Mouse (Mus musculus): ENCODE measurements around the gene Hsd11b1. TPM values are rescaled to one million over a fixed set of nuclear protein-coding genes. Genes with fewer than 3 reads are reported as not detected.
"Not testable (repeated sequence)": the region's sequence is repeated elsewhere in the genome, so short reads cannot be mapped to it uniquely, and the experiment has no call there.

Hsd11b1 gene
- total and polyA plus RNA-seq, 3 experiments: not detected

DNA sequence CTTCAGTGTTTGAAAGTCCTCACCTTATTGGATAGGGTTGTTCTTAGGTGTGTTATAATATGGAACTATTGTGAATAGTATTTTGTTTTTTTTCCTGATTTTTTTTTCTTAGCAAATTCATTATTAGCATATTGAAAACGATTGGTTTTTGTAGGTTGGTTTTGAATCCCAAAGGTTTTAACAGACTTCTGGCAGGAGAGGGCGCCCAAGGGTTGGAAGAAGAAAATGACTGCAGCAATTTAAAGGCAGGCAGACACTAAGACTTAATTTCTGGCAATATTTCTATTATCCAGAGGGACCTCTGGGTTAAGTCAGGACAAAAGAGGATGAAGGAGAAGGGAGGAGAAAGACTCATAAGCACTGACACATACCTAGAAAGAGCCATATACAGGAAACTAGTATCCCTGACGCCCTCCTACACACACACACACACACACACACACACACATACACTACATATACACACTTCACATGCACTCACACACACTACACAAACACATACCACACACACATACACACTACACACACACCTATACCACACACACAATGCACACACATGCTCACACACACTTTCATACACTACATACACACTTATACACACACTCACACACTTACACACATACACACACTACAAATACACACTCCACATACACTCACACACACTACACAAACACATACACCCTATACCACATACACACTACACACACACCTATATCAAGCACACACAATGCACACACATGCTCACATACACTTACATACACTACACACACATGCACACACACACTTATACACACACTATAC, 8.2 kb downstream of the Hsd11b1 start (continued):
- TF ChIP-seq HCFC1 (IDR thresholded peaks at IDR 0.05; ENCODE audit: low read depth, low read length) (no peak), CTCF (IDR thresholded peaks at IDR 0.05 in 2 of 3, conservative IDR thresholded peaks at IDR 0.05 in 1 of 3; ENCODE audit: control insufficient read depth in 1 of 3, insufficient read depth in 1 of 3, low read depth in 2 of 3, low read length in 3 of 3, poor library complexity in 1 of 3, severe bottlenecking in 1 of 3) (peak in 1 of 3 experiments; percentile 45; a peak in 2 of 6 replicates)

DNA sequence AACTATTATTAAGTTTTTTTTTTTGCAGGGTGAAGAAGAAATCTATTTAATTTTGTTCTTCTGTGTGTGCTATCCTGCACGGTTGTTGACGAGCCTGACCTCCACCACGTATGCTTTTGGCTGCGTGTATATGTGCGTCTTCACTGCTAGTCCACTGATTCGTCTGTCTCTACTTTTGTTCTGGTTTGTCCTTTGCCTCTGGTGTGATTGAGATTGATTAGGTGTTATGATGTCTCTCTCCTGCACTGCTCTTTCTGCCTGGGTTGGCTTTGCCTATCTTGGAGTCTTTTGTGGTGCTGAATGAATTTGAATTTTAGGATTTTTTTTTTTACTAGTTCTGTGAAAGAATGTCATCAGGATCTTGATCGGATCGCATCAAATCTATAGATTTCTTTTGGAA, 8.8 kb downstream of the Hsd11b1 start:
- no peak overlapping the region for H3K9ac ChIP-seq (ENCODE audit: control insufficient read depth, low read depth, low read length, poor library complexity, severe bottlenecking)
- H3K9me3 ChIP-seq (replicated peaks; ENCODE audit: insufficient read depth, low read length): no peaks in the 10 kb centered on the region
- TF ChIP-seq E2F4 (IDR thresholded peaks at IDR 0.05; ENCODE audit: borderline replicate concordance, low read depth, low read length) (no peak), CHD2 (IDR thresholded peaks at IDR 0.05; ENCODE audit: low read length) (no peak), POLR2A (IDR thresholded peaks at IDR 0.05; ENCODE audit: control insufficient read depth in 1 of 2, insufficient read depth in 1 of 2, low read depth in 1 of 2, low read length in 2 of 2, poor library complexity in 1 of 2) (no peak), CHD1 (IDR thresholded peaks at IDR 0.05; ENCODE audit: low read depth, low read length) (no peak), EP300 (IDR thresholded peaks at IDR 0.05; ENCODE audit: low read depth in 1 of 2, low read length in 2 of 2) (no peak), JUND (IDR thresholded peaks at IDR 0.05; ENCODE audit: low read depth, low read length) (no peak)
- H3K27ac ChIP-seq (ENCODE audit: control insufficient read depth, low read depth, low read length): no peak overlapping the region
- H3K4me1 ChIP-seq (ENCODE audit: control insufficient read depth in 1 of 2, insufficient read depth in 2 of 2, low read length in 2 of 2): no peaks in the 10 kb centered on the region
- no peaks in the 10 kb centered on the region; a peak in 1 of 4 replicates for H3K27me3 ChIP-seq (ENCODE audit: control insufficient read depth in 1 of 2, insufficient read depth in 2 of 2, low read length in 2 of 2)
- no peaks in the 10 kb centered on the region for H3K79me2 ChIP-seq (ENCODE audit: control insufficient read depth, insufficient read depth, low read length, poor library complexity)
- no peak for DNase-seq (ENCODE audit: low read depth, low spot score)
- no peaks in the 10 kb centered on the region for H3K36me3 ChIP-seq (ENCODE audit: control insufficient read depth in 1 of 2, insufficient read depth in 2 of 2, low read length in 2 of 2)
- no peak overlapping the region for H3K4me3 ChIP-seq (ENCODE audit: control insufficient read depth in 1 of 2, insufficient read depth in 1 of 2, low read depth in 2 of 2, low read length in 2 of 2)

DNA sequence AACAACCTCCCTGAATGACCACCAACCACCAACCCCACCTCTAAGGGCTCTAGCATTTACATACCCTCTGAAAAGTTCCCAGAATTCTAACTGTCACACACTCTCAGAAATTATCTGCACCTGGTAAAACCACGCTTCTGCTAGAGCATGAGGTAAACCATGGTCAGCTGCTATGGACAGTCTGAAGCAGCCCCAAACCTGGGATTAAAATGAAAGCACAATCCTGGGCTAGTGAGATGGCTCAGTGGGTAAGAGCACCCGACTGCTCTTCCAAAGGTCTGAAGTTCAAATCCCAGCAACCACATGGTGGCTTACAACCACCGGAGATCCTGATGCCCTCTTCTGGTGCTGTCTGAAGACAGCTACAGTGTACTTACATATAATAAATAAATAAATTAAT, 10.0 kb downstream of the Hsd11b1 start:
- H3K79me2 ChIP-seq (ENCODE audit: control insufficient read depth, insufficient read depth, low read length, poor library complexity); H3K36me3 ChIP-seq (ENCODE audit: control insufficient read depth in 1 of 2, insufficient read depth in 2 of 2, low read length in 2 of 2); H3K4me3 ChIP-seq (ENCODE audit: control insufficient read depth in 1 of 2, insufficient read depth in 1 of 2, low read depth in 2 of 2, low read length in 2 of 2); H3K27ac ChIP-seq (ENCODE audit: control insufficient read depth, low read depth, low read length); DNase-seq (ENCODE audit: low read depth, low spot score); H3K4me1 ChIP-seq (ENCODE audit: control insufficient read depth in 1 of 2, insufficient read depth in 2 of 2, low read length in 2 of 2); H3K27me3 ChIP-seq (ENCODE audit: control insufficient read depth in 1 of 2, insufficient read depth in 2 of 2, low read length in 2 of 2); H3K9ac ChIP-seq (ENCODE audit: control insufficient read depth, low read depth, low read length, poor library complexity, severe bottlenecking); H3K9me3 ChIP-seq (replicated peaks; ENCODE audit: insufficient read depth, low read length): not testable (repeated sequence)
- TF ChIP-seq TBP (IDR thresholded peaks at IDR 0.05; ENCODE audit: low read depth, low read length): 0 out of 2 replicates have a peak, but pooled peaks have one; percentile 43

DNA sequence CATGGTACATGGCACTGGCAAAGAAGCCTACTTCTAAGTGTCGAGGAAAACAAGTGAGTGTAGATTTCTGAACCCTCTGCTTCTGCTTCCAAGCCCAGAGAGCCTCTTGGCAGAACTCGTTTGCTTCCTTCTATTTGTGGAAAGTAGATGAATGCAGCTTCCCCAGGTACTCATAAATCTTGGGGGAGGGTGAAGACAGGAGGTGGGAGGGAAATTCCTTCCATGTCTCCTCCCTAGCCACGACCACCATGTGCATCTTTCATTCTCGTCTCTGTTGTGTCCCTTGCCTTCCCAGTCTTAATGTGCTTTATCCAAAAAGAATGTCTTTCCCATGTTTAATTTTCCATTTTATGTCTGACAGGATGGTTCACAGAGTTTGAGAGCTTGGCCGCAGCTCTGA, 11.3 kb downstream of the Hsd11b1 start:
- H3K9me3 ChIP-seq (replicated peaks; ENCODE audit: insufficient read depth, low read length): no peaks in the 10 kb centered on the region
- H3K9ac ChIP-seq (ENCODE audit: control insufficient read depth, low read depth, low read length, poor library complexity, severe bottlenecking): no peak overlapping the region
- DNase-seq (ENCODE audit: low read depth, low spot score): no peak
- no peaks in the 10 kb centered on the region for H3K4me1 ChIP-seq (ENCODE audit: control insufficient read depth in 1 of 2, insufficient read depth in 2 of 2, low read length in 2 of 2)
- H3K36me3 ChIP-seq (ENCODE audit: control insufficient read depth in 1 of 2, insufficient read depth in 2 of 2, low read length in 2 of 2): no peaks in the 10 kb centered on the region
- no peak overlapping the region for H3K27ac ChIP-seq (ENCODE audit: control insufficient read depth, low read depth, low read length)
- no peak overlapping the region for H3K4me3 ChIP-seq (ENCODE audit: control insufficient read depth in 1 of 2, insufficient read depth in 1 of 2, low read depth in 2 of 2, low read length in 2 of 2)
- no peak for TF ChIP-seq HCFC1 (IDR thresholded peaks at IDR 0.05; ENCODE audit: low read depth, low read length)
- H3K79me2 ChIP-seq (ENCODE audit: control insufficient read depth, insufficient read depth, low read length, poor library complexity): no peaks in the 10 kb centered on the region
- H3K27me3 ChIP-seq (ENCODE audit: control insufficient read depth in 1 of 2, insufficient read depth in 2 of 2, low read length in 2 of 2): no peaks in the 10 kb centered on the region; a peak in 1 of 4 replicates

All from MEL (cell line).